Mouse (Mus musculus) forelimb bud, embryonic 11.5 days (tissue): ENCODE results near the gene Tmem42.

Source experiments
- DNase-seq: peaks from one replicate; pipeline ENCODE4 v3.0.0-alpha.2; 2012; ENCODE audit warnings: low read depth, low spot score

The Tmem42 gene

DNA sequence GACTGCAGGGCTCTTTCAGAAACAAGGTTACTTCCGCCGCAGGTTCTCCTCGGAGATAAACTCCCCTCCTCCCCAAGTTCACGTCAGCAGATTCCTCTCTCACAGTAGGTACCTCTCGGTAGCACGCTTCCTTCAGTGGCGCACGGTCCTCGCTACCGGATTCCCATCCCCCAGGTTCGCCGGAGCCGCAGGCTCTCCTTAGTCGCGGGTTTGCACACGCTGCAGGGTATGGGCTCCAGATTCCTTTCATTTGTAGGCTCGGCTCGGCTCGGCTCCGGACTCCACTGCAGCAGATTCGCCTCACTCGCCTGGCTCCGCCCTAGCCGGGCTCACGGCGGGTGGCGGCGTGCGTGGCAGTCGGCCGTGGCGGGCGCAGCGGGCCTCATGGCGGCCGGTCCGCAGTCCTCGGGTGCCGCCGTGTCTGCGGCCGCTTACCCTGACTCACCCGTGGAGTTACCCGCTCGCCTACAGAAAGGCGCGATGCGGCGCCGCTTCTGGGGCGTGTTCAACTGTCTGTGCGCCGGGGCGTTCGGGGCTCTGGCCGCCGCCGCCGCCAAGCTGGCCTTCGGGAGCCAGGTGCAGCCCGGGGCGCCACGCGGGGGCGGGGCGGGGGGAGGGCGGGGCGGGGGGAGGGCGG lies at the start of gene Tmem42:
Tmem42 (plus strand) TSS at position 332 of the 637 bp plus-strand sequence.
- peak; percentile 85 for DNase-seq

DNA sequence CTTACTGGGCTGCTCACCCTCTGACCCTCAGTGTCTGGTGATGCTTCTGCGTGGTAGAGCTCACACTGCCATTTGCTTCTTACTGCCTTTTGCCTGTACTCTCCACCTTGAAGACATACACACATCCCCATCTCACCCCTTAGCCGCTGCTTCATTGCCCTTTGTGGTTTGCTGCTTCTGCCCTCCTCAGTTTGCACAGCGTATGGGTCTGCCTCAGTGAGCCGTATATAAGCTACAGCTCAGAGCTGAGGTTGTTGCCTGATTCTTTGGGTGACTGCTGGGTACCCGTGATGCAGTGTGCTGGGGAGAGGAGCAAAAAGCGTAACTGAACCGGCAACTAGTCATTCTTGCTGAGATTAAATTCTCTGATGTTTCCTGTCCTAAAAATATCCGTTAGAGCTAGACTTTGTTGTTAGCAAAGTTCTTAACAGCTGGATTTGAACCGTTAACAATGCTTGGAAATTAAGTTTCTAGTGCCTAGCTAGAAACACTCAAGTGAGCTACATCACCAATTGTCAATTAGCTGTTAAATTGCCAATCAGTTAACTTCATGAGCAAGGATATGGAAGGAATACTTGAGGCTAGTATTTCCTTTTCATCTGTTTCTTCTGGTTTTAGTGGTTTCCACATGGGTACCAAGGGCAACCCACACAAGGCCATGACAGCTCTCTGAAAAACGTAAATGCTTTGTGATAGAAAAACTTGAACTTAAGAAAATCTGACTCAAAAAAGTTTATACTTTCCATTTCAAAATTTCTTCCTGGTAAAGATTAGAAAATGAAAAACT lies 22.5 kb upstream of the Tmem42 start:
- DNase-seq = no peak

DNA sequence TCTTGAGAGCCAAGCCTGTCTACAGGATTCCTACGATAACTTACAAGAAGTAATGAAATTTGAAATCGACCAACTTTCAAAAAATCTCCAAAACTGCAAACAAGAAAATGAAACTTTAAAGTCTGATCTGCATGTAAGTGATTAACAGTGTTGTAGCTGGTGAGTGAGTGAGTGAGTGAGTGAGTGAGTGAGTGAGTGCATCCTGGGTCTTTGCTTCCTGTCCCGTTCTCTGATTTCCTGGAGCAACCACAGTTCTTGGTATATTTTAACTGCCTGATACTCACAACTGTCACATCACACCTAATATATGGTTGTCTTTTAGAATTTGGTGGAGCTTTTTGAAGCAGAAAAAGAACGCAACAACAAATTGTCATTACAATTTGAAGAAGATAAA lies 21.9 kb upstream of the Tmem42 start:
- no peak for DNase-seq

DNA sequence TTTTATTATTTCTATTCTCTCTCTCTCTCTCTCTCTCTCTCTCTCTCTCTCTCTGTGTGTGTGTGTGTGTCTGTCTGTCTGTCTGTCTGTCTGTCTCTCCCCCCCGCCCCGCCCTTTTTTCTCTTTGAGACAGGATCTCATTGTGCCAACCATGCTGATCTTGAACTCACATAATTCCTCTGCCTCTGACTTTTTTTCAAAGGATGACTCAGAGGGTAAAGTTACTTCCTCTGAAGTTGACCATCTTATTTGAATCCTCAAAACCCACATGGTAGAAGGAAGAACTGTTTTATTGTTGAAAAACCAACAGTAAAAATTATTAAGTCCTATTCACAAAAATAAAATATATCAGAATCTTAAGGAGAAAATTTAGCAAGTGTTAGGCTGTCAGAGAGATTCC lies 16.4 kb upstream of the Tmem42 start:
- no peak for DNase-seq

DNA sequence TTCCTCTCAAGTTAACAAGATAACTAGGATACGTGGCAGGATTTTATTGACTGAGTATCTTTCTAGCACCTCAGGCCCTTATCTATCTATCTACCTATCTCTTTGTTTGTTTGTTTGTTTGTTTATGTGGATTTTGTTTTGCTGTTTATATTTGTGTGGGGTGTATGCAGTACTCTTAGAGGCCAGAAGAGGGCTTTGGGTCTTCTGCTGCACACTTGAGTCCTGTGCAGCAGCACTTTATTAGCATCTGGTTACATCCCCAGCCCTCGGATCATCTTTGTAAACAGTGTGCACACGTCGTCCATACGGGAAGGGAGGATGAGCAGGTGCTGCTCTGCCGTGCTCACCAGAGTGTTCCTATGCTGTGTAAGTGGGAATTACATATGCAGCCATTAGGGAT lies 15.1 kb upstream of the Tmem42 start:
- peak; percentile 11 for DNase-seq

DNA sequence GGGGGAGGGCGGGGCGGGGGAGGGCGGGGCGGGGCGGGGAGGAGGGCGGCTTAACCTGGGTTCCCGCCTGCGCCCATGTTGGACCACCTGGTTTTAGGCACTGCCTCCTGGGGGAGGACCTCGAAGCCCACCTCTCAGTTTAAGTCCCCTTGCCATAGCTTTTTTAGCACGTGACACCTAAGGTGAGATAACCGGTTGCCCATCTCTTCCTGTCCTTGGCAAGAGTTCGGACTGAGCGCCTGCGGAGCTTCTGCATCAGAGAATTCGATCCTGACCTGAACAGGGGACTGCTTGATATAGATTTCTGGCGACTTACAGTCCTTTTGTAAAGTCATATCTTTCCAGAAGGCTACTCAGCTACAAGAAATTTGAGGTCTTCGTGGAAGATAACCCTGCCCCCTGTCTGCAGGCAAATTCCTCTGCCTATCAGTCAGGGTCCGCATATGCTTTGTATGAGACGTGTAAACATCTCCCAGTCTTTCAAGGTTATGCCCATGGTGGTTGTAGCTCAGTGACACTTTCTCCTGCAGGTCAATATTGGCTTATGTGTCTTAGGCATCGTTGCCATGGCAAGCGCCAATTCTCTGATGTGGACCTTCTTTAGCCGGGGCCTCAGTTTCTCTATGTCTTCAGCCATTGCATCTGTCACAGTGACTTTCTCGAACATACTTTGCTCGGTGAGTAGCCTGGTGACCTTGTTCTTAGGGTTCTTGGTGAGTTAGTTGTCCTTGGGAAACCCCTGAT lies 682 bp downstream of the Tmem42 start:
- peak; percentile 46 for DNase-seq

DNA sequence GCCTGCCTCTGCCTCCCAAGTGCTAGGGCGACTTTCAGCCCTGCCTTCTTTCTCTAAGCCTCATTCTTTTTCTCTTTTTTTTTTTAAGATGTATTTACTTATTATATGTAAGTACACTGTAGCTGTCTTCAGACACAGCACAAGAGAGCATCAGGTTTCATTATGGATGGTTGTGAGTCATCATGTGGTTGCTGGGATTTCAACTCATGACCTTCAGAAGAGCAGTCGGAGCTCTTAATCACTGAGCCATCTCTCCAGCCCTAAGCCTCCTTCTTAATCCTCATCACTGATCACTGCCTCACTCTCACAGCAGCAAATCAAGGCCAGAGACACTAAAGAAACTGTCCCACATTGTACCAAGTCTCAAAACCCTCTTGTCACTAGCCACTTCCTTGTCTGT lies 3.1 kb downstream of the Tmem42 start:
- no peak for DNase-seq

DNA sequence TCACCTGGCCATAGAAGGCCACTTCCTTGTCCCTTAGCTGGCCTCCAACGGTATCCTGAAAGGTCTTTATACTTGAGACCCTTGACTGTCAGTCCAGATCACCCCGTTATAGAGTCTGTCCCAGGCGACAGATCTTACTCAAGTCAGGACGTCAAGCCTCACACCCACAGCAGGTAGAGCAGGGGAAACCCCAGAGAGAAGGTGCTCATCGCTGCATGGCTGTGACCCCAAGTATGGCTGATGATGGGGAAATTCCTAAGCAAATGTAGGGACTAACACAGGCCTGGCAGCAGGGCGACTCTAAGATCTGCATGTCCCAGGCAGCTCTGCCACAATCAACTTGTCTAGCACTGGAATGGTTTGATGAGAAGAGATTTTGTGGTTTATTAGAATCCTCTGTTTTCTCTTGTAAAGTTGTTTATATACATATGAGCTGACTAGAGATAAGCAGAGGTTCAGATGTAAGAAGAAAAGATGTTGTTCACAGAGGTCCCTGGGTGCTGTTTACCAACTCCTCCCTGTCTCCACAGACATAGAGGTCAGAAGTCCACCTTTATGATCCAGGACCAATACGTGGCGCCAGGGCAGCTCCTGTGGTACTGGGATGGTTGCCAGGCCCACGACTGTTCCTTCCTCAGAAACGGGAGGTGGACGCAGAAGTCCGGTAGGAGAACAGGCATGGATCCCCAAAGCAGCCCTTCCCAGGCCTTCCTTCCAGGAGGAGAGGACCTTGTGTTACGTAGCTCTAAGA lies 10.5 kb downstream of the Tmem42 start:
- DNase-seq = no peak

DNA sequence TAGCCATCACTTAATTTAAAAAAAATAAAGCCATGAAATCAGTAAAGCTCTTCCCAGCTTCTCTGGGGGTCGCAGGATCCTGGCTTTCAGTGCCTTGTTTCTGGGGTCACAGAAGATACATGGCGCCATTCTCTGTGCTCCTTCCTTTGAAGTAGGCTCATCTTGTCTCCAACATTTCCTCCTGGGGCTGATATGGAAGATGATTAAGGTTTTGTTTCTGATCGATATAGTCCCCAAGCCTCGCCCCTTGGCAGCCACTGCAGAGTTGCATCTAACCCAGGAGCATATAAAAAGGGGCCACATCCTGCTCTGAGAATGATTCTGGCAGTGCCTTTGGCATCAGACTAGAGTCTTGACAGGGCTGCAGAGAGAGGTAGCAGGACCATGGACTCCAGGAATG lies 13.3 kb downstream of the Tmem42 start, which contains the start of gene Tgm4:
Tgm4 (plus strand) TSS at position 301 of the 400 bp plus-strand sequence.
- no peak for DNase-seq

DNA sequence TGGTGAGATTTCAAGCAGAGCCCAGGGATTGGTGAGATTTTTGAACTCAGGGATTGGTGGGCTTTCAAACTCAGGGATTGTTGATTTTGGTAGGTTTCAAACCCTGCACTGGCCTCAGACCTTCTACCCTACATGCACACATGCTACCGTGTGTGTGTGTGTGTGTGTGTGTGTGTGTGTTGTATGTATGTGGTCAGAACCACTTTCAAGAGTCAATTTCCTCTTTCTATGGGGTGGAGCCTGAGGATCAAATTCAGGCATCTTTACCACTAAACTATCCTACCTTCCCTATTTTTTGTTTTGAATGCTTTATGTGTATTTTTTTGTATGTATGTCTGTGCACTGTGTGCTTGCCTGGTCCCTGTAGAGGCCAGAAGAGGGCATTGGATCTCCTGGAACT lies 26.5 kb downstream of the Tmem42 start:
- no peak for DNase-seq

DNA sequence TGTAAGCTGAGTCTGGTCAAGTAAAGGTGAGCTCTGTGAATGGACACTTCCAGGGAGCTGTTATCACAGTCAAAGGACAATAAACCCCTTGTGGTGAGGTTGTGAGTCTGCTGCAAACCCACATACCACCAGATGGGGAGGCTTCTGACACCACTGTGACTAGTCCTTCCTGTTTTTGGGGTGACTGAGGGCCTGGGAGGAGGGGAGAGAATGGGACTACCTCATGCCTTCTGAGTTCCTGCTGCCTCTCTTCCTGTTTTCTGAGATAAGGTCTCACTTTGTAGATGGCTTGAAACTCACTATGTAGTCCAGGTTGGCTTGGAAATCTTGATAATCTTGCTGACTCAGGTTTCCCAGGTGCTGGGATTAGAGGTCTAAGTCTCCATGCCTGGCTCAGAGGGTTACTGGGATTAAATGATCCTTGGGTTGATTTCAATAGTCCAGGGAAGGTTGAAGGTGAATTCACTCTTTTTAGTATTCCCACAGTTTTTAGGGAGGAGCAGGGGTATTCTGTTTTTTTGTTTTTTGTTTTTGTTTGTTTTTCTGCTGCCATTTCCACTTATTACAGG lies 37.7 kb downstream of the Tmem42 start:
- DNase-seq = no peak

DNA sequence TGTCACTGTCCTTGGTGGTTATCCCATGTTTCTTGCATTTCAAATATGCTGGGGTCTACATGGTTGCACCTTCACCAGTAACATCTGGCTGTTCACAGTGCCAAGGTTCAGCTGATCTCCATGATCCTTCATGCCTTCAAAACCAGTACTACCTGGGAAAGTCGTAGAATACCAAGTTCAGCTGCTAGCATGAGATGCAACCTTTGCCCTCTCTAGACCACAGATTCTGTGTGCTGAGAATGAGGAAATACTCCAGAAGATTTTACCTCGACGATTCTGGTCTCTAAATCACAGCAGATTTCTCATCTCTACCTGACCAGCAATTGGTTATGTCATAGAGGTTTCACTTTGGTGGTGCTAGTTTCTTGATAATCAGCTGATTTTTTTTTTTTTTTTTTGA lies 39.0 kb downstream of the Tmem42 start:
- no peak for DNase-seq
